Mouse (Mus musculus): ENCODE data around the gene Reps2. TPM values are rescaled to one million over a fixed set of nuclear protein-coding genes. Genes with fewer than 3 reads are reported as not detected.

Gene Reps2
- total and polyA plus RNA-seq, 3 experiments, result 2.2 to 2.8 TPM; not detected in 1

GRCm38 (mm10) chrX:162621194-162622090 lies 22.0 kb downstream of the Reps2 start:
- Histone ChIP-seq H3K9ac (ENCODE audit: control insufficient read depth, low read depth, low read length, poor library complexity, severe bottlenecking) (no peak overlapping the region), H3K4me3 (ENCODE audit: control insufficient read depth in 1 of 2, insufficient read depth in 1 of 2, low read depth in 2 of 2, low read length in 2 of 2) (no peak overlapping the region)

GRCm38 (mm10) chrX:162619705-162620104 lies 23.7 kb downstream of the Reps2 start:
- H3K36me3 ChIP-seq (ENCODE audit: control insufficient read depth in 1 of 2, insufficient read depth in 2 of 2, low read length in 2 of 2), result peaks cover 0 to 19% of the 10 kb centered on the region in 2 experiments; a peak in 2 of 4 replicates
- H3K9me3 ChIP-seq (replicated peaks; ENCODE audit: insufficient read depth, low read length), result no peaks in the 10 kb centered on the region
- H3K79me2 ChIP-seq (ENCODE audit: control insufficient read depth, insufficient read depth, low read length, poor library complexity), result no peaks in the 10 kb centered on the region
- no peak overlapping the region for H3K4me3 ChIP-seq (ENCODE audit: control insufficient read depth in 1 of 2, insufficient read depth in 1 of 2, low read depth in 2 of 2, low read length in 2 of 2)
- no peak for TF ChIP-seq GATA1 (IDR thresholded peaks at IDR 0.05; ENCODE audit: low read depth, low read length)
- TF ChIP-seq TBP (IDR thresholded peaks at IDR 0.05; ENCODE audit: low read depth, low read length), result no peak
- peak; percentile 38; the same call in 1 of the 2 replicates for TF ChIP-seq ETS1 (IDR thresholded peaks at IDR 0.05; ENCODE audit: low read depth, low read length)
- no peak for TF ChIP-seq CHD2 (IDR thresholded peaks at IDR 0.05; ENCODE audit: low read length)
- TF ChIP-seq ZMIZ1 (IDR thresholded peaks at IDR 0.05; ENCODE audit: low read depth, low read length), result no peak
- no peak for TF ChIP-seq MYC (IDR thresholded peaks at IDR 0.05; ENCODE audit: low read depth, low read length)
- no peak for TF ChIP-seq POLR2AphosphoS2 (IDR thresholded peaks at IDR 0.05; ENCODE audit: low read length)
- TF ChIP-seq EP300 (IDR thresholded peaks at IDR 0.05; ENCODE audit: low read depth in 1 of 2, low read length in 2 of 2), result peak; percentile 55 to 71; a peak in 2 of 4 replicates
- no peak for TF ChIP-seq E2F4 (IDR thresholded peaks at IDR 0.05; ENCODE audit: borderline replicate concordance, low read depth, low read length)
- no peak for TF ChIP-seq NRF1 (IDR thresholded peaks at IDR 0.05; ENCODE audit: insufficient read depth, low read depth, low read length, poor library complexity, severe bottlenecking)
- no peak for TF ChIP-seq SMC3 (IDR thresholded peaks at IDR 0.05; ENCODE audit: low read depth, low read length)
- TF ChIP-seq ELF1 (IDR thresholded peaks at IDR 0.05; ENCODE audit: low read depth, low read length), result no peak
- no peak for TF ChIP-seq TAL1 (IDR thresholded peaks at IDR 0.05; ENCODE audit: low read length)
- no peak for TF ChIP-seq MAX (IDR thresholded peaks at IDR 0.05; ENCODE audit: low read length)
- no peak; the same call in 1 of the 2 replicates for TF ChIP-seq RCOR1 (IDR thresholded peaks at IDR 0.05; ENCODE audit: low read depth, low read length)
- TF ChIP-seq CTCF (IDR thresholded peaks at IDR 0.05 in 2 of 3, conservative IDR thresholded peaks at IDR 0.05 in 1 of 3; ENCODE audit: control insufficient read depth in 1 of 3, insufficient read depth in 1 of 3, low read depth in 2 of 3, low read length in 3 of 3, poor library complexity in 1 of 3, severe bottlenecking in 1 of 3), result no peak
- TF ChIP-seq ZNF384 (IDR thresholded peaks at IDR 0.05; ENCODE audit: low read depth, low read length), result no peak
- no peak for TF ChIP-seq BHLHE40 (IDR thresholded peaks at IDR 0.05; ENCODE audit: borderline replicate concordance, low read depth, low read length)
- no peak for TF ChIP-seq USF2 (IDR thresholded peaks at IDR 0.05; ENCODE audit: borderline replicate concordance in 1 of 2, insufficient read depth in 1 of 2, low read depth in 1 of 2, low read length in 2 of 2)
- 0 out of 2 replicates have a peak, but pooled peaks have one; percentile 25 for TF ChIP-seq TCF12 (IDR thresholded peaks at IDR 0.05; ENCODE audit: low read depth, low read length)
- no peak for TF ChIP-seq ZC3H11A (IDR thresholded peaks at IDR 0.05; ENCODE audit: low read depth, low read length)
- TF ChIP-seq SIN3A (IDR thresholded peaks at IDR 0.05; ENCODE audit: low read length), result 0 out of 2 replicates have a peak, but pooled peaks have one; percentile 20
- no peak for TF ChIP-seq MAFK (IDR thresholded peaks at IDR 0.05; ENCODE audit: borderline replicate concordance, low read depth, low read length)
- TF ChIP-seq GABPA (IDR thresholded peaks at IDR 0.05; ENCODE audit: low read depth, low read length), result no peak
- no peak overlapping the region for H3K9ac ChIP-seq (ENCODE audit: control insufficient read depth, low read depth, low read length, poor library complexity, severe bottlenecking)
- peak; percentile 24 for DNase-seq (ENCODE audit: low read depth, low spot score)
- H3K4me1 ChIP-seq (ENCODE audit: control insufficient read depth in 1 of 2, insufficient read depth in 2 of 2, low read length in 2 of 2), result peaks cover under 1 to 14% of the 10 kb centered on the region in 2 experiments; a peak in 2 of 4 replicates
- no peaks in the 10 kb centered on the region for H3K27me3 ChIP-seq (ENCODE audit: control insufficient read depth in 1 of 2, insufficient read depth in 2 of 2, low read length in 2 of 2)
- H3K27ac ChIP-seq (ENCODE audit: control insufficient read depth, low read depth, low read length), result no peak overlapping the region

More at GRCm38 (mm10) chrX:162621194-162622090, 22.0 kb downstream of the Reps2 start:
- no peaks in the 10 kb centered on the region for H3K9me3 ChIP-seq (replicated peaks; ENCODE audit: insufficient read depth, low read length)
- H3K4me1 ChIP-seq (ENCODE audit: control insufficient read depth in 1 of 2, insufficient read depth in 2 of 2, low read length in 2 of 2), result peaks cover 0 to 14% of the 10 kb centered on the region in 2 experiments; a peak in 2 of 4 replicates
- no peaks in the 10 kb centered on the region for H3K27me3 ChIP-seq (ENCODE audit: control insufficient read depth in 1 of 2, insufficient read depth in 2 of 2, low read length in 2 of 2)
- TF ChIP-seq POLR2AphosphoS5 (IDR thresholded peaks at IDR 0.05; ENCODE audit: borderline replicate concordance, low read depth, low read length), result no peak
- TF ChIP-seq ZNF384 (IDR thresholded peaks at IDR 0.05; ENCODE audit: low read depth, low read length), result peak; percentile 35; the same call in 1 of the 2 replicates
- TF ChIP-seq RAD21 (IDR thresholded peaks at IDR 0.05; ENCODE audit: low read depth, low read length), result no peak
- no peak for TF ChIP-seq NRF1 (IDR thresholded peaks at IDR 0.05; ENCODE audit: insufficient read depth, low read depth, low read length, poor library complexity, severe bottlenecking)
- no peak for TF ChIP-seq RCOR1 (IDR thresholded peaks at IDR 0.05; ENCODE audit: low read depth, low read length)
- H3K79me2 ChIP-seq (ENCODE audit: control insufficient read depth, insufficient read depth, low read length, poor library complexity), result no peaks in the 10 kb centered on the region
- peaks cover 0 to 19% of the 10 kb centered on the region in 2 experiments; a peak in 2 of 4 replicates for H3K36me3 ChIP-seq (ENCODE audit: control insufficient read depth in 1 of 2, insufficient read depth in 2 of 2, low read length in 2 of 2)
- no peak for DNase-seq (ENCODE audit: low read depth, low spot score)
- no peak overlapping the region for H3K27ac ChIP-seq (ENCODE audit: control insufficient read depth, low read depth, low read length)
